Mouse (Mus musculus) MEL (cell line): ENCODE results near the gene Ascl4. TPM values are rescaled to one million over a fixed set of nuclear protein-coding genes. Genes with fewer than 3 reads are reported as not detected.

ENCODE experiments used
- DNase-seq: peaks from one replicate; pipeline ENCODE4 v3.0.0; 2011; ENCODE audit warnings: low read depth, low spot score
- H3K27ac ChIP-seq: 2 replicates; pipeline ENCODE4 v1.5.1; 2012; ENCODE audit warnings: low read depth, mild to moderate bottlenecking, control low read depth, low read length, moderate library complexity; ENCODE audit not compliant: control insufficient read depth
- H3K27me3 ChIP-seq, 2 experiments: fragments of 150-350 bp in 1 of 2; sonication (generic) in 1 of 2; 2 replicates each; pipeline ENCODE4 v1.6.1; 2012; ENCODE audit warnings: low read length in 2 of 2, mild to moderate bottlenecking in 2 of 2, improper control_type of control experiment in 1 of 2, moderate library complexity in 1 of 2; ENCODE audit not compliant: insufficient read depth in 2 of 2, control insufficient read depth in 1 of 2
- H3K36me3 ChIP-seq, 2 experiments: 2 replicates each; pipeline ENCODE4 v1.6.1; 2012 to 2014; ENCODE audit warnings: low read length in 2 of 2, improper control_type of control experiment in 1 of 2, inconsistent platforms in 1 of 2, mild to moderate bottlenecking in 1 of 2; ENCODE audit not compliant: insufficient read depth in 2 of 2, control insufficient read depth in 1 of 2
- H3K4me1 ChIP-seq, 2 experiments: fragments of 150-350 bp in 1 of 2; sonication (generic) in 1 of 2; 2 replicates each; pipeline ENCODE4 v1.6.1; 2012; ENCODE audit warnings: low read length in 2 of 2, improper control_type of control experiment in 1 of 2, mild to moderate bottlenecking in 1 of 2; ENCODE audit not compliant: insufficient read depth in 2 of 2, control insufficient read depth in 1 of 2
- H3K4me3 ChIP-seq, 2 experiments: fragments of 150-350 bp in 1 of 2; sonication (generic) in 1 of 2; 2 replicates each; pipeline ENCODE4 v1.5.1; 2012; ENCODE audit warnings: low read depth in 2 of 2, low read length in 2 of 2, mild to moderate bottlenecking in 2 of 2, moderate library complexity in 2 of 2, control low read depth in 1 of 2, improper control_type of control experiment in 1 of 2; ENCODE audit not compliant: control insufficient read depth in 1 of 2, insufficient read depth in 1 of 2
- H3K79me2 ChIP-seq: 2 replicates; pipeline ENCODE4 v1.6.1; 2012; ENCODE audit warnings: mild to moderate bottlenecking, low read length, moderate library complexity; ENCODE audit not compliant: control insufficient read depth, poor library complexity, insufficient read depth
- H3K9ac ChIP-seq: 2 replicates; pipeline ENCODE4 v1.6.1; 2012; ENCODE audit warnings: low read depth, mild to moderate bottlenecking, control low read depth, low read length, moderate library complexity; ENCODE audit not compliant: control insufficient read depth, poor library complexity, severe bottlenecking
- H3K9me3 ChIP-seq: fragments of 150-350 bp; sonication (generic); replicated peaks from 2 replicates; pipeline ENCODE4 v1.6.1; 2012; ENCODE audit warnings: mild to moderate bottlenecking, low read length, improper control_type of control experiment, moderate library complexity; ENCODE audit not compliant: insufficient read depth
- CHD1 ChIP-seq: IDR thresholded peaks from 2 replicates; pipeline ENCODE4 v1.6.1; 2012; ENCODE audit warnings: low read depth, mild to moderate bottlenecking, inconsistent platforms, low read length, improper control_type of control experiment
- CHD2 ChIP-seq: IDR thresholded peaks from 2 replicates; pipeline ENCODE4 v1.6.1; 2011; ENCODE audit warnings: low read length, improper control_type of control experiment
- CTCF ChIP-seq, 3 experiments: IDR thresholded peaks in 2 of 3; conservative IDR thresholded peaks in 1 of 3; 2 replicates each; pipeline ENCODE4 v1.5.1; 2011 to 2012; ENCODE audit warnings: low read length in 3 of 3, low read depth in 2 of 3, mild to moderate bottlenecking in 2 of 3, improper control_type of control experiment in 1 of 3, inconsistent platforms in 1 of 3, mixed read lengths in 1 of 3, moderate library complexity in 1 of 3; ENCODE audit not compliant: control insufficient read depth in 1 of 3, insufficient read depth in 1 of 3, poor library complexity in 1 of 3, severe bottlenecking in 1 of 3
- GATA1 ChIP-seq: IDR thresholded peaks from 2 replicates; pipeline ENCODE4 v1.6.1; 2011; ENCODE audit warnings: low read depth, low read length, improper control_type of control experiment
- MAFK ChIP-seq: IDR thresholded peaks from 2 replicates; pipeline ENCODE4 v1.6.1; 2011; ENCODE audit warnings: low read depth, mild to moderate bottlenecking, low read length, improper control_type of control experiment, borderline replicate concordance
- MAX ChIP-seq: IDR thresholded peaks from 2 replicates; pipeline ENCODE4 v1.6.1; 2011; ENCODE audit warnings: low read length, improper control_type of control experiment
- MYC ChIP-seq: IDR thresholded peaks from 2 replicates; pipeline ENCODE4 v1.6.1; 2011; ENCODE audit warnings: low read depth, mild to moderate bottlenecking, low read length, improper control_type of control experiment, moderate library complexity
- NRF1 ChIP-seq: IDR thresholded peaks from 2 replicates; pipeline ENCODE4 v1.6.1; 2014; ENCODE audit warnings: low read depth, mild to moderate bottlenecking, inconsistent platforms, low read length, improper control_type of control experiment, moderate library complexity; ENCODE audit not compliant: poor library complexity, insufficient read depth, severe bottlenecking
- POLR2A ChIP-seq, 2 experiments: IDR thresholded peaks; 2 replicates each; pipeline ENCODE4 v1.6.1; 2011 to 2012; ENCODE audit warnings: low read length in 2 of 2, mild to moderate bottlenecking in 2 of 2, control low read depth in 1 of 2, improper control_type of control experiment in 1 of 2, low read depth in 1 of 2, moderate library complexity in 1 of 2; ENCODE audit not compliant: control insufficient read depth in 1 of 2, insufficient read depth in 1 of 2, poor library complexity in 1 of 2
- RCOR1 ChIP-seq: IDR thresholded peaks from 2 replicates; pipeline ENCODE4 v1.6.1; 2012; ENCODE audit warnings: low read depth, mild to moderate bottlenecking, inconsistent platforms, low read length, improper control_type of control experiment
- TAL1 ChIP-seq: IDR thresholded peaks from 2 replicates; pipeline ENCODE4 v1.6.1; 2012; ENCODE audit warnings: mild to moderate bottlenecking, inconsistent platforms, low read length, moderate library complexity, mixed read lengths
- UBTF ChIP-seq: IDR thresholded peaks from 2 replicates; pipeline ENCODE4 v1.6.1; 2012; ENCODE audit warnings: low read depth, mild to moderate bottlenecking, inconsistent platforms, low read length, improper control_type of control experiment, moderate library complexity, borderline replicate concordance; ENCODE audit not compliant: insufficient read depth
- USF1 ChIP-seq: IDR thresholded peaks from 2 replicates; pipeline ENCODE4 v1.6.1; 2014; ENCODE audit warnings: low read depth, mild to moderate bottlenecking, inconsistent platforms, low read length, improper control_type of control experiment, moderate library complexity
- ZKSCAN1 ChIP-seq: IDR thresholded peaks from 2 replicates; pipeline ENCODE4 v1.6.1; 2012; ENCODE audit warnings: low read depth, mild to moderate bottlenecking, inconsistent platforms, low read length, improper control_type of control experiment, moderate library complexity
- ZNF384 ChIP-seq: IDR thresholded peaks from 2 replicates; pipeline ENCODE4 v1.6.1; 2012; ENCODE audit warnings: low read depth, mild to moderate bottlenecking, inconsistent platforms, low read length, improper control_type of control experiment
- polyA plus RNA-seq, 2 experiments: library from polyadenylated mRNA; stranded (reverse) in 1 of 2; unstranded in 1 of 2; fragments of >175 nt in 1 of 2; fragments of >200 nt in 1 of 2; gene quantifications; 2 replicates each; pipeline versions ENCODE4 v1.2.1 to v1.2.4; 2012; ENCODE audit warnings: low replicate concordance in 2 of 2, low read depth in 1 of 2; ENCODE audit not compliant: insufficient read length in 2 of 2, insufficient read depth in 1 of 2, missing spikeins in 1 of 2
- total RNA-seq: library from RNA; depleted of rRNA; stranded (reverse); fragments of 300-350 nt; gene quantifications from 2 replicates; pipeline ENCODE4 v1.2.3, GENCODE M21; 2012

Ascl4 gene
- total and polyA plus RNA-seq, 3 experiments = not detected

- no peak overlapping the region for H3K4me3 ChIP-seq
- H3K27ac ChIP-seq = no peak overlapping the region
- peaks cover 0 to 3% of the 10 kb centered on the region in 2 experiments; a peak in 3 of 4 replicates for H3K27me3 ChIP-seq
- H3K36me3 ChIP-seq = 0 out of 4 replicates have a peak, but pooled peaks cover 0 to 2% of the 10 kb centered on the region in 2 experiments
- H3K79me2 ChIP-seq = no peaks in the 10 kb centered on the region
- no peak for TF ChIP-seq MAX
- no peak for TF ChIP-seq MYC
- no peak for TF ChIP-seq CTCF (IDR thresholded peaks at IDR 0.05 in 2 of 3, conservative IDR thresholded peaks at IDR 0.05 in 1 of 3; ENCODE audit: control insufficient read depth in 1 of 3, insufficient read depth in 1 of 3, low read depth in 2 of 3, low read length in 3 of 3, poor library complexity in 1 of 3, severe bottlenecking in 1 of 3)
- TF ChIP-seq CHD2 = no peak
- no peak for TF ChIP-seq MAFK
- TF ChIP-seq GATA1 = no peak
- TF ChIP-seq CHD1 = no peak
- TF ChIP-seq TAL1 = no peak
- no peak for TF ChIP-seq ZNF384
- no peak for TF ChIP-seq RCOR1
- TF ChIP-seq ZKSCAN1 = no peak
- no peak for TF ChIP-seq USF1
- TF ChIP-seq POLR2A (IDR thresholded peaks at IDR 0.05; ENCODE audit: control insufficient read depth in 1 of 2, insufficient read depth in 1 of 2, low read depth in 1 of 2, low read length in 2 of 2, poor library complexity in 1 of 2) = no peak
- no peak for TF ChIP-seq UBTF
- no peaks in the 10 kb centered on the region for H3K4me1 ChIP-seq
- H3K9me3 ChIP-seq = no peaks in the 10 kb centered on the region
- no peak for DNase-seq
- no peak overlapping the region for H3K9ac ChIP-seq
Measured at GRCm38 (mm10) chr10:85964316-85964715, 36.8 kb downstream of the Ascl4 start.

- Histone ChIP-seq H3K9me3 (no peaks in the 10 kb centered on the region), H3K4me1 (no peaks in the 10 kb centered on the region), H3K9ac (no peak overlapping the region), H3K79me2 (no peaks in the 10 kb centered on the region), H3K36me3 (0 out of 4 replicates have a peak, but pooled peaks cover 0 to 1% of the 10 kb centered on the region in 2 experiments), H3K27me3 (peaks cover 0 to 1% of the 10 kb centered on the region in 2 experiments; a peak in 3 of 4 replicates), H3K27ac (no peak overlapping the region), H3K4me3 (no peak overlapping the region)
- DNase-seq = no peak
- no peak for TF ChIP-seq NRF1
Measured at GRCm38 (mm10) chr10:85966476-85966875, 39.0 kb downstream of the Ascl4 start.
